Mouse (Mus musculus): ENCODE data around the gene Trip12. TPM values are rescaled to one million over a fixed set of nuclear protein-coding genes. Genes with fewer than 3 reads are reported as not detected.

Gene Trip12
- total RNA-seq, 2 experiments from 2014 or later: 266 to 274 TPM

GRCm38 (mm10) chr1:84860360-84861254 is 20.3 kb upstream of the Trip12 start:
- DNase-seq (ENCODE audit: low spot score in 2 of 2): no peak

DNA sequence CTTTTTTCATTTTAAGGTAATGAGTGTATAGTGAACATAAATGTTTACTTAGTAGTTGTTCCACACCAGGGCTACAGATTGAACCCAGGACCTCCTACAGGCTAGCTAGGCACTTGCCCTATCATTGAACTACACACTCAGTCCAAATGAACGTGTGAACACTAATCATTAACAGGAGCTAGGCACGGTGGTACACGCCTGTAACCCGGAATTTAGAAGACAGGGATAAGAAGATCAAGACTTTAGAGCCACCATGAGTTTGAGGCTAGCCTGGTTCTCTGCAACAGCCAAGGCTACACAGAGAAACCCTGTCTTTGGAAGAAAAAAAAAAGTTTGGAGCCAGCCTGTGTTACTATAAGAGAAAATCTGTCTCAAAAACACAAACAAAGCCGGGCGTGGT is 19.3 kb upstream of the Trip12 start:
- DNase-seq (ENCODE audit: low spot score in 2 of 2): no peak

DNA sequence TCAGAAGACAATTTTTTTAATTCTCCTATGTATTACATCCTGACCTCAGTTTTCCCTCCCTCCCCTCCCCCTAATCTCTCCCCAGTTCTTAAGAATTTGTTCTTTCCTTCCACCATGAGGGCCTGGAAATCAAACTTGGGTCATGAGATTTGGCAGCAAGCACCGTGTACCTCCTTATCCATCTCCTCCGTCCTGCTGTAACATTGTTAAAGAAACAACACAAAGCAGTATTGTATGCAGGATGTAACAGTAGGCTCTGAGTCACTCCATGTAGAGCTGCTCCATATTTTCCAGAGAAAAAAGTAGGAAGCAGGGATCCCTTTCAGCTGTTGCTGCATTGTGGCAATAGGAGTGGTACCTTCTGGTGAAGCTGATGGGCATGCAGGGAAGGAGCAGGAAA is 15.4 kb upstream of the Trip12 start:
- no peak for DNase-seq (ENCODE audit: low spot score in 2 of 2)

DNA sequence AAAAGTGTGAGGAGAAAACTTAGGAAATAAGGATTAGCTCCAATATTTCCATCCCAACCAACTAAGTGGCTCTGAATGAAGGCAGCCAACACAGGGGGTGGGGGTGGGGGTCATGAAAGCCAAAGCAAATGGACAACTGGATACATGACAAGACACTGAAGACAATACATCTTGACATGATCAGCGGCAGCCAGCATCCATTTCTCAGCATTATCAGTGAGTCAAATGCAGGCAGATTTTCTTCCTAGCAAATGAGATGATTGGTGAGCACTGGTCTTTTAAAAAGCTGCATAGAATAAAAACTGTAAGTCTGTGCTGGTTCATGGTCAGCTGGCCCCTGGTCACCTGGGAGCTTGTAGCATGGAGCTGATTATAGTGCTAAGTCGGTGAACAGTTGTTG is 14.7 kb upstream of the Trip12 start:
- DNase-seq (ENCODE audit: low spot score in 2 of 2): no peak

GRCm38 (mm10) chr1:84853721-84854120 is 13.4 kb upstream of the Trip12 start:
- no peak for DNase-seq (ENCODE audit: low spot score in 2 of 2)

- no peak for DNase-seq (ENCODE audit: low spot score in 2 of 2)
These were observed 11.4 kb upstream of the Trip12 start for GRCm38 (mm10) chr1:84851512-84852235.

DNA sequence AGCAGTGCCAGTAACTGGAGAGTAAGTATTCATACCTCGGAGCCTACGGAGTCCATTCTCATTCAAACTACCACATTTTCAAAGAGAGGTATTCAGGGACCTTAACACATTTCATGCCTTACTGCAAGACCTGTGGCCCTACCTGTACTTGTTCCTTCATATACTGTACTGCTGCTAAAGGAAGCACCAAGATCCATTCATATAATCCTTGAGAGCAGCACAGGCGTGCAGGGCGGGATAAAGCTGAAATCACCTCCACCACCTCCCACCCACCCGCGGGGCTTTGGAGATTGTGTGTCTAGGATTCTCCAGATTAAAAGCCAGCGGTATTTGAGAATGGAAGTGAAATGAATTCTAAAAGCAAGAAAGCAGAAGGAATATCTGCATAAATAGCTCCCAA is 10.2 kb upstream of the Trip12 start:
- no peak for DNase-seq (ENCODE audit: low spot score in 2 of 2)

GRCm38 (mm10) chr1:84849804-84850203 is 9.5 kb upstream of the Trip12 start:
- no peak for DNase-seq (ENCODE audit: low spot score in 2 of 2)

- no peak for DNase-seq (ENCODE audit: low spot score in 2 of 2)
These were observed 8.6 kb upstream of the Trip12 start for GRCm38 (mm10) chr1:84848801-84849455.

GRCm38 (mm10) chr1:84848335-84848734 is 8.0 kb upstream of the Trip12 start:
- DNase-seq (ENCODE audit: low spot score in 2 of 2): no peak

DNA sequence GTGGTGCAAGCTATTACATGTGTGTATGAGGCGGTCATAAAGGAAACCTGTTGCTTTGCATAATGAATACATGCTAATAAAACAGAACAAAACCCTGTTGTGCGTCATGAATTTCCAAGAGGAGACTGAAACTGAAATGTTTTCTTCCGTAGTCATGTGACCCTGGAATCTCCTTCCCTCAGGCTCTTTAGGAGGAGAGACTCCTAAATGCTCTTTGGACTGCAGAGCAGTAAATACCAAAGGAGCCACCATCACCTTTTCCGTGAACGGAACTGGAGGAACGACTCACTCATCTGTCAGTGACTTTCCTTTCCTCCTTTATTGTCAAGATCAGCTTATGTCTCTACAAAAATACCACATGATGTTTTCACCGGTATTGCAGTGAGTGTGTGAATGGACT is 7.4 kb upstream of the Trip12 start:
- no peak for DNase-seq (ENCODE audit: low spot score in 2 of 2)

GRCm38 (mm10) chr1:84843366-84843765 is 3.0 kb upstream of the Trip12 start:
- no peak for DNase-seq (ENCODE audit: low spot score in 2 of 2)

- DNase-seq (ENCODE audit: low spot score in 2 of 2): no peak
These were observed 745 bp upstream of the Trip12 start for GRCm38 (mm10) chr1:84841061-84841460.

DNA sequence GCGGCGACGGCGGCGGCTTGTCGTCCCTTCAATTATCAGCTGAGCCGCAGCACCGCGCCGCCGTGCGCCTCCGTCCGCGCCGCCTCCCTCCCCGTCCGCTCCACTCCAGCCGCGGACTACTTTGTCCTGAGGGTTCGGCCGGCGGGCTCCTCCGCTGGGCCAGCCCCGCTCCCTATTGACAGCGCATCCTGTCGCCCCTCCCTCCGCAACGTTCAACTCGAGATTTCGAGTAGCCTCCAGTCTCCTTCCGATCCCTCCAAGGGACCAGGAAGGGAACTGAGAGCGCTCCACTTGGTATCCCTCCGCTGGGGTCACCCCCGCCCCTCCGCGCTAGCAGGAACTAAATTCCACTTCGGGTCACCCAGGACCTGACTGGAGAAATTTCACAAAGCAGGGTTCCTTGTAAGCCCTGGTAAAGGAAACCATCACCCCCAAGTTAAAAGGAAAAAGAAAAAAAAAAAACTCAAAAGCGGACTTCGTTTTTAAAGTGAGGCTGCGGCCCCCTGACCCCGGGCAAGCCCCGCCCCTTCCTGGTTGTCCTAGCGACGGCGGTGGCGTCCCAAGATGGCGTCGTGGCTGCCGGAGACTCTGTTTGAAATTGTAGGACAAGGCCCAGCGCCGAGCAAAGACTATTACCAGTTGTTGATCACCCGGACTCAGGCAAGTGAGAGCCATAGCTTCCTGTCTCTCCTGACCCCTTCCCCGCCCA is 853 bp downstream of the Trip12 start, which contains the start of gene Fbxo36:
Gene Fbxo36 (plus strand): TSS at position 533 of the 709 bp plus-strand sequence.
- peak; percentile 91 to 94 for DNase-seq (ENCODE audit: low spot score in 2 of 2)

DNA sequence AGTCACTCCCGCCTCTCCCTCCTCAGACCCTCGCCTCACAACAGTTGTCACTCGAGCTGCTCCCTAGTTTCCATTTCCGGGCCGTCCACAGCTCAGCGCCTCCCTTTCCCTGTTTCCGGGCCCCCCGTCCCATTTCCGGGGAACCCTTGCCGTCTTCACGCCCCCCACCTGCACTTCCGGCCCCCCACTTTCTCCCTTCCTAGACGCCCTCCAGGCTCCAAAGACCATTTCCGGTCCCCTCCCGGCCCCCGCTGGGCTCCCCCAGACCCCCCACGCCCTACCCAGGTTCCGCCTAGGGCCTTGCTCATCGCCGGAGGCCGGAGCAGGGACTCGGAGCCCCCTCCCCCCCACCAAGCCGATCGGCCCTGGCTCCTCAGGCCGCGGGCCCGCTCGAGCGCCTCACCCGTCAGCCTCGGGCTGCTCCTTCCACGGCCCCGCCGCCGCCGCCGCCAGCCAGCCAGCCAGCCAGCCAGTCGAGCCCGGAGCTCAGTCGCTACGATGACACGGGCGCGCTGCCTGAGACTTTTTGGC is 1.6 kb downstream of the Trip12 start:
- DNase-seq (ENCODE audit: low spot score in 2 of 2): peak; percentile 58 to 77

DNA sequence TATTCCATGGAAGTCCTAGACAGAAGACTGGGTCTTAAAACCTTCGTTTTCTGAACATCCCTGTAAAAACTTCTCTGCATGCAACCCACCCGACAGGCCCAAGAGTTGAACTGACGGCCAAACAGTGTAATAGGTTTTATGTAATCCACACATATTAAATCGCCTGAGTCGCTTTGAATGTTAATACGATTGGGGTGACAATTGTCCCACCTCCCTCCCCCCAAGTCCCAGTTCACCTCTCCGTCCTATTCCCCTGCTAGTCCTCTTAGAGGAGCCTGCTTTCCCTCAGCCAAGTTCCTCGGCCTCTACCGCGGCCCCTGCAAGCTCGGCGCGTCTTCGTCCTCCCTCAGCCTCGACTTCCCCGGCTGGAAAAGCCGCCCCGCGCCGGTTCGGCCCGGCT is 2.2 kb downstream of the Trip12 start:
- no peak for DNase-seq (ENCODE audit: low spot score in 2 of 2)

- no peak for DNase-seq (ENCODE audit: low spot score in 2 of 2)
These were observed 2.7 kb downstream of the Trip12 start for GRCm38 (mm10) chr1:84837523-84838145.

DNA sequence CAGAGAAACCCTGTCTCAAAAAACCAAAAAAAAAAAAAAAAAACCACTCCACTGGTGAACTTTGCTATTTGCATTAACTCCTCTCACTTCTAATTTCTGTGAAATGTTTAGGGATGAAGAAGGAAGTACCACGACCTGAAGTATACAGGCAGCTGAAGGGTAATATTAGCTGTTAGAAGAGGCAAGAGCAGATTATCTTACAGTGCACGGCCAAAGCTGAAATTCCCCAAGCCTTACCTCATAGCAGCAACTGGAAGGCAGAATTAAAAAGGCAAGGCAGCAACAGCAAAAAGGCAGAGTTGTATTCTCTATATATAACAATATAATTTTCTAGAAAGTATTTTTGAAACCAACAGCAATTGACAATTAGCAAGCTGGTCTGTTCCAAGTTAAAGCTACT is 15.2 kb downstream of the Trip12 start:
- no peak for DNase-seq (ENCODE audit: low spot score in 2 of 2)

DNA sequence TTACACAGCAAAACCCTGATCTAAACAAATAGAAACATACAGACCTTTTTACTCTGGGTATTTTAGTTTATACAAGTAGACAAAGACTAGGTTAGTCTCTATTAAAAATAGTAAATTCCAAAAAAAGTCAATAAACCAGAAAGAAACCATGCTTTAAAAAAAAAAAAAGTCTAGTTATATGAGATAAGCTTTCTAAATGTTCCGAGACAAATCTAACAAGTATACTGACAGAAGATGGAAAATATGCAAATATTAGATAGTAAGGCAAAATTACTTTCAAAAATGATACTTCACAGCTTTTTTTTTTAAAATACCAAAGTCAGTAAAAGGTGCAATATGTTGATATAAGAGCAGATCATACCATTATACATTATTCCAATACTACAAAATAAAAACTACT is 22.7 kb downstream of the Trip12 start:
- DNase-seq (ENCODE audit: low spot score in 2 of 2): no peak

DNA sequence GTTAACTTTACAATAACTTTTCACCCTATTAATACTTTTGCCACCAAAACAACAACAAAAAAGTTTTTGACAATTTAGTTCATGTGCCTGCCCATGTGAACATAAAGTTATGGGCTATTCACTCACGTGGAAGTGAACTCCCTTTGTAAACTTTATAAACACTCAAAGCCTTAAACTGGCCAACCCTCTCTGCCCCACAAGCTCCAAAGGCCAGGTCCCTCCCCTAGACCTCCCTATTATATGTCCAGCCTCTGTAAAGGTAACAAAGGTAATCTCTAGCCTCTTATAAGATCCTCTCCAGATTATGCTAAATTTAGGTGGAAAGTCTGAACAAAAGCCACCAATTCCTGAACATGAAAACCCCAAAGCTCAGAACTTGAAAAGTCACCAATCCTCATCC is 36.5 kb downstream of the Trip12 start:
- no peak for DNase-seq (ENCODE audit: low spot score in 2 of 2)

Measured in gastrocnemius, postnatal 4 days (tissue).